Mouse (Mus musculus) right cerebral cortex, postnatal 14 days (tissue): ENCODE results near the gene Nod2.

Source experiments
- DNase-seq: peaks from one replicate; pipeline ENCODE4 v3.0.0; 2022

Nod2 gene

GRCm38 (mm10) chr8:88646837-88647778 is at the start of gene Nod2:
Nod2 (plus strand) TSS chr8:88647315.
- DNase-seq: peak; percentile 31

GRCm38 (mm10) chr8:88598578-88598977 is 48.5 kb upstream of the Nod2 start:
- no peak for DNase-seq

GRCm38 (mm10) chr8:88599491-88599890 is 47.6 kb upstream of the Nod2 start:
- DNase-seq: no peak

GRCm38 (mm10) chr8:88603446-88603989 is 43.6 kb upstream of the Nod2 start:
- no peak for DNase-seq

- peak; percentile 65 for DNase-seq
Observed at GRCm38 (mm10) chr8:88604065-88605038, 42.8 kb upstream of the Nod2 start.

- no peak for DNase-seq
Observed at GRCm38 (mm10) chr8:88605361-88606040, 41.6 kb upstream of the Nod2 start.

GRCm38 (mm10) chr8:88609036-88609435 is 38.1 kb upstream of the Nod2 start:
- DNase-seq: no peak

- no peak for DNase-seq
Observed at GRCm38 (mm10) chr8:88610271-88610670, 36.8 kb upstream of the Nod2 start.

GRCm38 (mm10) chr8:88614981-88615380 is 32.1 kb upstream of the Nod2 start:
- DNase-seq: no peak

- DNase-seq: no peak
Observed at GRCm38 (mm10) chr8:88618612-88619011, 28.5 kb upstream of the Nod2 start.

- no peak for DNase-seq
Observed at GRCm38 (mm10) chr8:88619513-88619912, 27.6 kb upstream of the Nod2 start.

- no peak for DNase-seq
Observed at GRCm38 (mm10) chr8:88620931-88621330, 26.2 kb upstream of the Nod2 start.

- DNase-seq: peak; percentile 79
Observed at GRCm38 (mm10) chr8:88621408-88621807, 25.7 kb upstream of the Nod2 start.

- DNase-seq: no peak
Observed at GRCm38 (mm10) chr8:88623351-88623750, 23.8 kb upstream of the Nod2 start.

GRCm38 (mm10) chr8:88624276-88624675 is 22.8 kb upstream of the Nod2 start:
- DNase-seq: no peak

GRCm38 (mm10) chr8:88626433-88626832 is 20.7 kb upstream of the Nod2 start:
- no peak for DNase-seq

GRCm38 (mm10) chr8:88626940-88627264 is 20.2 kb upstream of the Nod2 start:
- DNase-seq: no peak

- DNase-seq: peak; percentile 78
Observed at GRCm38 (mm10) chr8:88627265-88627991, 19.7 kb upstream of the Nod2 start.

GRCm38 (mm10) chr8:88628001-88628774 is 18.9 kb upstream of the Nod2 start:
- DNase-seq: peak; percentile 67

GRCm38 (mm10) chr8:88630225-88630624 is 16.9 kb upstream of the Nod2 start:
- DNase-seq: no peak

- peak; percentile 33 for DNase-seq
Observed at GRCm38 (mm10) chr8:88631081-88631480, 16.0 kb upstream of the Nod2 start.
